Mouse (Mus musculus): ENCODE measurements around the gene Abhd17c. TPM values are rescaled to one million over a fixed set of nuclear protein-coding genes. Genes with fewer than 3 reads are reported as not detected.

The Abhd17c gene
- polyA plus RNA-seq, 1 experiment from 2014 or later = 53.0 TPM

- no peak for ATAC-seq (replicated peaks; ENCODE audit: insufficient number of reproducible peaks, low FRiP score, low TSS enrichment, low read depth)
- Histone ChIP-seq H3K9me3 (replicated peaks; ENCODE audit: control insufficient read depth, low read length) (no peaks in the 10 kb centered on the region), H3K4me1 (ENCODE audit: control insufficient read depth, insufficient read depth, low read length) (no peaks in the 10 kb centered on the region), H3K36me3 (replicated peaks; ENCODE audit: control insufficient read depth, insufficient read depth, low read depth, low read length) (no peaks in the 10 kb centered on the region), H3K27me3 (ENCODE audit: control insufficient read depth, insufficient read depth, low read length) (peaks cover 1% of the 10 kb centered on the region; the same call in 1 of the 2 replicates), H3K9ac (replicated peaks; ENCODE audit: low read length) (no peak overlapping the region), H3K27ac (replicated peaks; ENCODE audit: low read depth, low read length) (no peak overlapping the region), H3K4me3 (ENCODE audit: low read depth, low read length) (no peak overlapping the region), H3K4me2 (ENCODE audit: low read depth, low read length) (no peak overlapping the region)
- 68% methylated on average over 4 of the region's 4 CpGs for WGBS
- DNase-seq (ENCODE audit: low spot score) = no peak
Measured at GRCm38 (mm10) chr7:84090793-84091192, 60.9 kb downstream of the Abhd17c start.

DNA sequence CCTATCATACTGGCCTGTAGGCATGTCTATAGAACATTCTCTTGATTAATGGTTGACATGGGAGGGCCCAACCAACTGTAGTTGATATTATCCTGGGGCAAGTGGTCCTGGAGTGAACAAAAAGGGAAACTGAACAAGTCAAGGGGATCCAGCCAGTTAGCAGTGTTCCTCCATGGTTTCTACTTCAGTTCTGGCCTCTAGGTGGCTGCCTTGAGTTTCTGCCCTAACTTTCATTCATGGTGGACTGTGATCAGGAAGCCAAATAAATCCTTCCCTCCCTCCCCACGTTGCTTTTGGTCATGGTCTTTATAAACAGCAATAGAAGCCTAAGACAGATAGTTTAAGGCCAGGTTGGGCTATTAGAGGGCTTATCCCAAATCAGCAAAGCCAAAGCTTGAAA, 61.9 kb downstream of the Abhd17c start:
- no peak for ATAC-seq (replicated peaks; ENCODE audit: insufficient number of reproducible peaks, low FRiP score, low TSS enrichment, low read depth)
- no peak overlapping the region for H3K4me2 ChIP-seq (ENCODE audit: low read depth, low read length)
- no peak overlapping the region for H3K4me3 ChIP-seq (ENCODE audit: low read depth, low read length)
- H3K36me3 ChIP-seq (replicated peaks; ENCODE audit: control insufficient read depth, insufficient read depth, low read depth, low read length) = no peaks in the 10 kb centered on the region
- no peaks in the 10 kb centered on the region; the same call in 1 of the 2 replicates for H3K4me1 ChIP-seq (ENCODE audit: control insufficient read depth, insufficient read depth, low read length)
- peaks cover 8% of the 10 kb centered on the region for H3K27me3 ChIP-seq (ENCODE audit: control insufficient read depth, insufficient read depth, low read length)
- DNase-seq (ENCODE audit: low spot score) = no peak
- H3K9me3 ChIP-seq (replicated peaks; ENCODE audit: control insufficient read depth, low read length) = no peaks in the 10 kb centered on the region
- H3K27ac ChIP-seq (replicated peaks; ENCODE audit: low read depth, low read length) = no peak overlapping the region
- no peak overlapping the region for H3K9ac ChIP-seq (replicated peaks; ENCODE audit: low read length)
- 32% methylated on average over 1 of the region's 1 CpGs for WGBS

GRCm38 (mm10) chr7:84088971-84089370, 62.7 kb downstream of the Abhd17c start:
- 11% methylated on average over 4 of the region's 4 CpGs for WGBS
- Histone ChIP-seq H3K4me2 (ENCODE audit: low read depth, low read length) (no peak overlapping the region), H3K36me3 (replicated peaks; ENCODE audit: control insufficient read depth, insufficient read depth, low read depth, low read length) (no peaks in the 10 kb centered on the region), H3K4me3 (ENCODE audit: low read depth, low read length) (no peak overlapping the region), H3K27ac (replicated peaks; ENCODE audit: low read depth, low read length) (no peak overlapping the region), H3K27me3 (ENCODE audit: control insufficient read depth, insufficient read depth, low read length) (peaks cover 8% of the 10 kb centered on the region), H3K9me3 (replicated peaks; ENCODE audit: control insufficient read depth, low read length) (no peaks in the 10 kb centered on the region), H3K9ac (replicated peaks; ENCODE audit: low read length) (no peak overlapping the region), H3K4me1 (ENCODE audit: control insufficient read depth, insufficient read depth, low read length) (no peaks in the 10 kb centered on the region; the same call in 1 of the 2 replicates)
- ATAC-seq (replicated peaks; ENCODE audit: insufficient number of reproducible peaks, low FRiP score, low TSS enrichment, low read depth) (no peak), DNase-seq (ENCODE audit: low spot score) (peak; percentile 84)

DNA sequence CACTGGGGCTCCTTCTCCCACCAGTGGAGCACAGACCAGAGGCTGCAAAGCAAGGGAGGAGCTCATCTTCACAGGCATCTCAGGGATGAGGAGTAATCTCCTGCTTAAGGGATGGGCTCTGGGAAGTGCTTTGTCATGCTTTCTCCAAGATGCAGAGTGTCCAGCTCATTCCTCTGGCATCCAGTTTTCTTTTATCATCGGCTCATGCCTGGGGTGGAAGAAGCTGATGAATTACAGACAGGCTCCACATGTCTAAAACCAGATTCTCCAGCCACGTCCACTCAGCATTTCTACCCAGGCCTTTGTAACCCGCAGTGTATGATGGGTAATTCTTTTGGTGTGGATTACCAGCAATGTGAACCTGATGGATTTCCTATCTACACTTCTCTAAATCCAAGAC, 63.5 kb downstream of the Abhd17c start:
- ATAC-seq (replicated peaks; ENCODE audit: insufficient number of reproducible peaks, low FRiP score, low TSS enrichment, low read depth) = no peak
- H3K4me2 ChIP-seq (ENCODE audit: low read depth, low read length) = no peak overlapping the region
- no peak overlapping the region for H3K4me3 ChIP-seq (ENCODE audit: low read depth, low read length)
- H3K9me3 ChIP-seq (replicated peaks; ENCODE audit: control insufficient read depth, low read length) = no peaks in the 10 kb centered on the region
- WGBS = 74% methylated on average over 3 of the region's 3 CpGs
- H3K27me3 ChIP-seq (ENCODE audit: control insufficient read depth, insufficient read depth, low read length) = peaks cover 8% of the 10 kb centered on the region
- DNase-seq (ENCODE audit: low spot score) = no peak
- no peak overlapping the region for H3K27ac ChIP-seq (replicated peaks; ENCODE audit: low read depth, low read length)
- H3K36me3 ChIP-seq (replicated peaks; ENCODE audit: control insufficient read depth, insufficient read depth, low read depth, low read length) = no peaks in the 10 kb centered on the region
- H3K9ac ChIP-seq (replicated peaks; ENCODE audit: low read length) = no peak overlapping the region
- no peaks in the 10 kb centered on the region; the same call in 1 of the 2 replicates for H3K4me1 ChIP-seq (ENCODE audit: control insufficient read depth, insufficient read depth, low read length)

DNA sequence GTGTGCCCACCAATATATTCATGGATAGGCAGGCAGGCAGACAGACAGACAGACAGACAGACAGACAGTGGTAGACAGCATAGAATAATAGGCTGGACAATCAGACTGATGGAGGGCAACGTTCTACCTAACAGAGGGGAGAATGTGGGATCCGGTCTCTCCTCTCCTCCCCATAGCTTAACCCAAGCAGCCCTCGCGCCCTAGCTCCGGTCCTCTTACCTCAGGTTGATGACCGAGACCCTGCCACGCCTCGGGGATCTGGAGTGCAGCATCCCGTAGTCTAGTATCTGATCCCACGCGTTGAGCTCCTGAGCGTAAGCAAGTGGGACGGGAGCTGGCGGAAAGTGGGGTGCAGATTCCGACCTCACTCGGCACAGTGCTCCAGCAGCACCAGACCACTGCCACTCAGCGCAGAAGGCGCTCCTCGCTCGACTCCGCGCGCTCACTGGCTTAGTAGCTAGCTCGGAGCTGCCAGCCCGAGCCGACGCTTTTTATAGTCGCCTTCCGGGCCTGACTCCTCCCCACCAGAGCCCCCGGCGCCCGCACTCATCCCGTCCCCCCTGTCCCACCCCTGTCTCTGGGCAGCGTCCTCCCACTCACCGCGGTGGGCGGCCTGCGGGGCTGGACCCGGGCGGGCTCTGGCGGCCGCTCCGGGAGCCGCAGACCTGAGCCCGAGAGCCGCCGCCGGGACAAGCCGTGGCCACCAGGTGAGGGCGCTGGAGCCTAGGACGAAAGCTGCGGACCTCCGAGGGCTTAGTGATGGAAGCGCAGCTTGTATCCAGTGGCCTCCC, 65.5 kb downstream of the Abhd17c start, which contains the start of gene Cemip:
Gene Cemip (minus strand): TSS at position 464 of the 791 bp plus-strand sequence.
- ATAC-seq (replicated peaks; ENCODE audit: insufficient number of reproducible peaks, low FRiP score, low TSS enrichment, low read depth) (peak; percentile 86), DNase-seq (ENCODE audit: low spot score) (peak; percentile 87)
- Histone ChIP-seq H3K4me1 (ENCODE audit: control insufficient read depth, insufficient read depth, low read length) (no peaks in the 10 kb centered on the region; the same call in 1 of the 2 replicates), H3K27ac (replicated peaks; ENCODE audit: low read depth, low read length) (no peak within 1 kb of the TSS), H3K4me2 (ENCODE audit: low read depth, low read length) (peak within 1 kb of the TSS; percentile 83), H3K9me3 (replicated peaks; ENCODE audit: control insufficient read depth, low read length) (no peaks in the 10 kb centered on the region), H3K4me3 (ENCODE audit: low read depth, low read length) (peak within 1 kb of the TSS; percentile 38), H3K27me3 (ENCODE audit: control insufficient read depth, insufficient read depth, low read length) (peaks cover 8% of the 10 kb centered on the region), H3K36me3 (replicated peaks; ENCODE audit: control insufficient read depth, insufficient read depth, low read depth, low read length) (no peaks in the 10 kb centered on the region), H3K9ac (replicated peaks; ENCODE audit: low read length) (no peak within 1 kb of the TSS)
- 1% methylated on average over 54 of the region's 54 CpGs for WGBS

GRCm38 (mm10) chr7:84085049-84085945, 66.4 kb downstream of the Abhd17c start:
- no peak overlapping the region for H3K4me3 ChIP-seq (ENCODE audit: low read depth, low read length)
- H3K27ac ChIP-seq (replicated peaks; ENCODE audit: low read depth, low read length) = no peak overlapping the region
- H3K4me2 ChIP-seq (ENCODE audit: low read depth, low read length) = peak overlapping the region; percentile 83
- H3K36me3 ChIP-seq (replicated peaks; ENCODE audit: control insufficient read depth, insufficient read depth, low read depth, low read length) = no peaks in the 10 kb centered on the region
- DNase-seq (ENCODE audit: low spot score) = peak; percentile 84
- H3K9me3 ChIP-seq (replicated peaks; ENCODE audit: control insufficient read depth, low read length) = no peaks in the 10 kb centered on the region
- H3K4me1 ChIP-seq (ENCODE audit: control insufficient read depth, insufficient read depth, low read length) = no peaks in the 10 kb centered on the region; the same call in 1 of the 2 replicates
- H3K9ac ChIP-seq (replicated peaks; ENCODE audit: low read length) = no peak overlapping the region
- peaks cover 8% of the 10 kb centered on the region for H3K27me3 ChIP-seq (ENCODE audit: control insufficient read depth, insufficient read depth, low read length)
- WGBS = 4% methylated on average over 39 of the region's 39 CpGs
- peak; percentile 32; the same call in 1 of the 2 replicates for ATAC-seq (replicated peaks; ENCODE audit: insufficient number of reproducible peaks, low FRiP score, low TSS enrichment, low read depth)

DNA sequence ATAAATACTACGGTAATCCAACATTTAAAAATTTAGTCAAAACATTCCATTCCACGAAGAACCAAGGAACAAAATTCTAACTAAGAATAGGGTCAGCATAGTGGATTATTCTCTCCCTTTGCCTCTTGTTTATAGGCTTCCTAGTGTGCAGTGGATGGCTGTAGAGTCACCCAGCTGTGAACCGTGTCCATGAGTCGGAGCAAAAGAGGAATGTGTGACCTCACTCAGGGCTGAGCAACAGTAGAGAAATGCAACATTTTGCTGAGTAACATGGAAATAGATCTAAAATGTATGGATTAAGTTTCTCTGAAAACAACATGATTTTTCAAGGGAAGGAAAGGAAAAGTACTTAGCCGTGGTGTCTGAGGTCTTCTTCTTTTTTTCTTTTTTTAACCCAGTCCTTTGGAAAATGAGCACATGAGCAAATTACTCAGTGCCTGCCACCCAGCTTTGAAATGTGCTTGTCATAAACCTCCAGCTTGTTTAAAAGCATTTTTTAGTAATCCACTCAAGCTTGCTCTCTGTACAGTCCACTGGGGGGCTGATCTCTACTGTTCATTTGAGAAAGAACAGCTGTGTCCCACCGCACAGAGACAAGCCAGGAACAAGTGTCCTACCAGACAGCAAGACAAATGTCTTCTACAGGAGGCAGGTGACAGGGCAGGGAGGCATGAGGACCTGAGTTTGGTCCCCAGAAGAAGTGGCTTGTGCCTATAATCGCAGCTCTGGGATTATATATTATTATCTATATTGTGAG, 74.3 kb downstream of the Abhd17c start:
- H3K27ac ChIP-seq (replicated peaks; ENCODE audit: low read depth, low read length) = no peak overlapping the region
- no peaks in the 10 kb centered on the region for H3K4me1 ChIP-seq (ENCODE audit: control insufficient read depth, insufficient read depth, low read length)
- ATAC-seq (replicated peaks; ENCODE audit: insufficient number of reproducible peaks, low FRiP score, low TSS enrichment, low read depth) (no peak), DNase-seq (ENCODE audit: low spot score) (no peak)
- no peak overlapping the region for H3K4me3 ChIP-seq (ENCODE audit: low read depth, low read length)
- H3K36me3 ChIP-seq (replicated peaks; ENCODE audit: control insufficient read depth, insufficient read depth, low read depth, low read length) = no peaks in the 10 kb centered on the region
- H3K9me3 ChIP-seq (replicated peaks; ENCODE audit: control insufficient read depth, low read length) = no peaks in the 10 kb centered on the region
- H3K4me2 ChIP-seq (ENCODE audit: low read depth, low read length) = no peak overlapping the region
- no peak overlapping the region for H3K9ac ChIP-seq (replicated peaks; ENCODE audit: low read length)
- no peaks in the 10 kb centered on the region for H3K27me3 ChIP-seq (ENCODE audit: control insufficient read depth, insufficient read depth, low read length)
- 75% methylated on average over 7 of the region's 7 CpGs for WGBS
